Mouse (Mus musculus) liver, embryonic 14.5 days (tissue): ENCODE results near the gene Whrn.

Experiments used
- CTCF ChIP-seq: IDR thresholded peaks from 2 replicates; pipeline ENCODE4 v1.5.1; 2016; ENCODE audit warnings: antibody characterized with exemption, low read depth, control low read depth
- EP300 ChIP-seq: IDR thresholded peaks from 2 replicates; pipeline ENCODE4 v1.6.1; 2016; ENCODE audit warnings: antibody characterized with exemption, low read depth

DNA sequence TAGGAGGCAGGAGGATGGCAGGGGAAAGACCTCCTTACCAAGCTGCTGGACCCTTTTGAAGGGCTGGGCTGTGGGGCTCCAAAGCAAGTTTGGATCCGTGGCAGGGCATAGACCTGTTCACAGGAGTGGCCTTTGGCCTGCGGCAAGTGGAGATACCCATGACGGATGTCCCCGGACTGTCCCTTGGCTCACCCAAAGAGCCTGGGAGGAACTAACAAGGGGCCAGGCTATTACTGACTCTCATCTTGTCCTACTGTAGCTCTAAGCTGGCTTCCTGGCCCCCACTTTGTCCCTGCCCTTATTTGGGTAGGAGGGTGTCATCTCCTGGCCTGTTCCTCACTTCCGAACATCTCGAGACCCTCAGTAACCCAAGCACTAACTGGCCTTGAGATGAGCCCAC lies 93.2 kb downstream of the Whrn start:
- TF ChIP-seq CTCF = no peak
- TF ChIP-seq EP300 = no peak
